Mouse (Mus musculus) activated CD4-positive, CD25-positive, alpha-beta regulatory T cell, adult 4 months (primary cell): ENCODE results near the gene Nsl1. TPM values are rescaled to one million over a fixed set of nuclear protein-coding genes. Genes with fewer than 3 reads are reported as not detected.
A peak's percentile ranks its signal among the peaks of the same experiment; 100 is the strongest.

Experiments
- ATAC-seq: one replicate; pipeline ENCODE4 v1.8.0; 2017
- polyA plus RNA-seq, 2 experiments: library from polyadenylated mRNA; unstranded; fragments of 100-300 nt; shearing (Covaris generic); gene quantifications; one replicate each; pipeline ENCODE4 v1.2.1; 2017

Nsl1 gene
- polyA plus RNA-seq, 2 experiments from 2014 or later, result 2.0 to 5.2 TPM

GRCm38 (mm10) chr1:191096871-191097681 lies 34.3 kb downstream of the Nsl1 start:
- no peak for ATAC-seq

GRCm38 (mm10) chr1:191097802-191098747 lies 35.3 kb downstream of the Nsl1 start, which contains the start of gene Batf3:
TSS of gene Batf3 (plus strand) at chr1:191097847.
- no peak for ATAC-seq

- no peak for ATAC-seq
Measured at GRCm38 (mm10) chr1:191099114-191099513, 36.3 kb downstream of the Nsl1 start.

- ATAC-seq, result no peak
Measured at GRCm38 (mm10) chr1:191099772-191100291, 37.0 kb downstream of the Nsl1 start.

GRCm38 (mm10) chr1:191102730-191103370 lies 40.0 kb downstream of the Nsl1 start:
- ATAC-seq, result peak; percentile 54

- ATAC-seq, result no peak
Measured at GRCm38 (mm10) chr1:191105246-191105645, 42.4 kb downstream of the Nsl1 start.

GRCm38 (mm10) chr1:191107306-191107705 lies 44.5 kb downstream of the Nsl1 start:
- ATAC-seq, result no peak

- no peak for ATAC-seq
Measured at GRCm38 (mm10) chr1:191109907-191110306, 47.1 kb downstream of the Nsl1 start.

- peak; percentile 19 for ATAC-seq
Measured at GRCm38 (mm10) chr1:191111146-191111545, 48.3 kb downstream of the Nsl1 start.

- ATAC-seq, result no peak
Measured at GRCm38 (mm10) chr1:191114868-191115267, 52.1 kb downstream of the Nsl1 start.

- no peak for ATAC-seq
Measured at GRCm38 (mm10) chr1:191115514-191116238, 52.9 kb downstream of the Nsl1 start.

GRCm38 (mm10) chr1:191122744-191123143 lies 59.9 kb downstream of the Nsl1 start:
- ATAC-seq, result no peak

GRCm38 (mm10) chr1:191123696-191124095 lies 60.9 kb downstream of the Nsl1 start:
- no peak for ATAC-seq

GRCm38 (mm10) chr1:191124288-191124687 lies 61.5 kb downstream of the Nsl1 start:
- no peak for ATAC-seq

- peak; percentile 96 for ATAC-seq
Measured at GRCm38 (mm10) chr1:191125811-191126638, 63.2 kb downstream of the Nsl1 start.

GRCm38 (mm10) chr1:191131692-191132091 lies 68.9 kb downstream of the Nsl1 start:
- no peak for ATAC-seq

- ATAC-seq, result no peak
Measured at GRCm38 (mm10) chr1:191132240-191132639, 69.4 kb downstream of the Nsl1 start.

GRCm38 (mm10) chr1:191132934-191133333 lies 70.1 kb downstream of the Nsl1 start:
- ATAC-seq, result no peak

GRCm38 (mm10) chr1:191135406-191135805 lies 72.6 kb downstream of the Nsl1 start:
- no peak for ATAC-seq
